Mouse (Mus musculus): Measurements from ENCODE around the gene Gsk3a.

- TF ChIP-seq CTCF (IDR thresholded peaks at IDR 0.05; ENCODE audit: borderline replicate concordance, insufficient read depth, low read depth, low read length) (no peak), POLR2A (IDR thresholded peaks at IDR 0.05; ENCODE audit: borderline replicate concordance, insufficient read depth, low read length) (no peak)
These were observed 48.0 kb upstream of the Gsk3a start for GRCm38 (mm10) chr7:25285511-25286238.
